Mouse (Mus musculus) right cerebral cortex, postnatal 25 days (tissue): Measurements from ENCODE around the gene Sema5b.
A peak's percentile ranks its signal among the peaks of the same experiment; 100 is the strongest.

Experiments used
- DNase-seq: peaks from one replicate; pipeline ENCODE4 v3.0.0; 2022

Sema5b gene

GRCm38 (mm10) chr16:35596241-35596640, 55.3 kb downstream of the Sema5b start:
- no peak for DNase-seq

GRCm38 (mm10) chr16:35596661-35597350, 55.9 kb downstream of the Sema5b start:
- DNase-seq, result no peak

- DNase-seq, result no peak
These were observed 57.0 kb downstream of the Sema5b start for GRCm38 (mm10) chr16:35597991-35598390.

- no peak for DNase-seq
These were observed 57.9 kb downstream of the Sema5b start for GRCm38 (mm10) chr16:35598802-35599201.

GRCm38 (mm10) chr16:35600282-35600681, 59.3 kb downstream of the Sema5b start:
- no peak for DNase-seq

- no peak for DNase-seq
These were observed 60.5 kb downstream of the Sema5b start for GRCm38 (mm10) chr16:35601426-35601825.

- no peak for DNase-seq
These were observed 61.6 kb downstream of the Sema5b start for GRCm38 (mm10) chr16:35602529-35602928.

GRCm38 (mm10) chr16:35603729-35604522, 63.0 kb downstream of the Sema5b start:
- DNase-seq, result peak; percentile 57

- DNase-seq, result no peak
These were observed 66.3 kb downstream of the Sema5b start for GRCm38 (mm10) chr16:35607250-35607649.

- DNase-seq, result no peak
These were observed 67.3 kb downstream of the Sema5b start for GRCm38 (mm10) chr16:35608244-35608643.

GRCm38 (mm10) chr16:35609561-35609960, 68.6 kb downstream of the Sema5b start:
- DNase-seq, result no peak

GRCm38 (mm10) chr16:35613851-35614804, 73.2 kb downstream of the Sema5b start:
- DNase-seq, result no peak

- DNase-seq, result no peak
These were observed 76.8 kb downstream of the Sema5b start for GRCm38 (mm10) chr16:35617732-35618131.

GRCm38 (mm10) chr16:35623026-35623425, 82.1 kb downstream of the Sema5b start:
- no peak for DNase-seq

- no peak for DNase-seq
These were observed 83.0 kb downstream of the Sema5b start for GRCm38 (mm10) chr16:35623986-35624385.

GRCm38 (mm10) chr16:35624877-35625276, 83.9 kb downstream of the Sema5b start:
- DNase-seq, result no peak

GRCm38 (mm10) chr16:35625286-35626020, 84.5 kb downstream of the Sema5b start:
- DNase-seq, result no peak

GRCm38 (mm10) chr16:35627992-35628607, 87.2 kb downstream of the Sema5b start:
- DNase-seq, result peak; percentile 58

GRCm38 (mm10) chr16:35630470-35631183, 89.7 kb downstream of the Sema5b start:
- no peak for DNase-seq

- DNase-seq, result no peak
These were observed 92.1 kb downstream of the Sema5b start for GRCm38 (mm10) chr16:35633058-35633457.

GRCm38 (mm10) chr16:35634971-35635370, 94.0 kb downstream of the Sema5b start:
- DNase-seq, result no peak
